Mouse (Mus musculus) left cerebral cortex, postnatal 14 days (tissue): ENCODE results near the gene Prss35. TPM values are rescaled to one million over a fixed set of nuclear protein-coding genes. Genes with fewer than 3 reads are reported as not detected.

ENCODE experiments used
- DNase-seq, 2 experiments: peaks; one replicate each; pipeline ENCODE4 v3.0.0; 2021 to 2022; ENCODE audit warnings: low spot score in 2 of 2, mixed read lengths in 1 of 2
- intact Hi-C: fragments of 180-260 bp; cut with DNase I; formaldehyde crosslinking; loops from one replicate; pipeline ENCODE4 v1.15.1; 2025
- long read RNA-seq, 2 experiments: library from polyadenylated mRNA; stranded (forward); transcript quantifications; one replicate each; pipeline ENCODE4 v2.0.0; 2021
- total RNA-seq, 2 experiments: library from RNA; stranded (reverse); gene quantifications; 2 replicates each; pipeline ENCODE4 v1.2.3; 2021

The Prss35 gene
- 1 to 10 TPM; 6.4 to 6.5 TPM for total RNA-seq
- long read RNA-seq, experiment 1, partial matches to known transcripts, result 0 of 7 reads
- long read RNA-seq, experiment 1, other reads (novel, unspliced or antisense), result 4 of 7 reads
- long read RNA-seq, experiment 2, partial matches to known transcripts, result 1 of 7 reads
- long read RNA-seq, experiment 2, other reads (novel, unspliced or antisense), result 5 of 7 reads

DNA sequence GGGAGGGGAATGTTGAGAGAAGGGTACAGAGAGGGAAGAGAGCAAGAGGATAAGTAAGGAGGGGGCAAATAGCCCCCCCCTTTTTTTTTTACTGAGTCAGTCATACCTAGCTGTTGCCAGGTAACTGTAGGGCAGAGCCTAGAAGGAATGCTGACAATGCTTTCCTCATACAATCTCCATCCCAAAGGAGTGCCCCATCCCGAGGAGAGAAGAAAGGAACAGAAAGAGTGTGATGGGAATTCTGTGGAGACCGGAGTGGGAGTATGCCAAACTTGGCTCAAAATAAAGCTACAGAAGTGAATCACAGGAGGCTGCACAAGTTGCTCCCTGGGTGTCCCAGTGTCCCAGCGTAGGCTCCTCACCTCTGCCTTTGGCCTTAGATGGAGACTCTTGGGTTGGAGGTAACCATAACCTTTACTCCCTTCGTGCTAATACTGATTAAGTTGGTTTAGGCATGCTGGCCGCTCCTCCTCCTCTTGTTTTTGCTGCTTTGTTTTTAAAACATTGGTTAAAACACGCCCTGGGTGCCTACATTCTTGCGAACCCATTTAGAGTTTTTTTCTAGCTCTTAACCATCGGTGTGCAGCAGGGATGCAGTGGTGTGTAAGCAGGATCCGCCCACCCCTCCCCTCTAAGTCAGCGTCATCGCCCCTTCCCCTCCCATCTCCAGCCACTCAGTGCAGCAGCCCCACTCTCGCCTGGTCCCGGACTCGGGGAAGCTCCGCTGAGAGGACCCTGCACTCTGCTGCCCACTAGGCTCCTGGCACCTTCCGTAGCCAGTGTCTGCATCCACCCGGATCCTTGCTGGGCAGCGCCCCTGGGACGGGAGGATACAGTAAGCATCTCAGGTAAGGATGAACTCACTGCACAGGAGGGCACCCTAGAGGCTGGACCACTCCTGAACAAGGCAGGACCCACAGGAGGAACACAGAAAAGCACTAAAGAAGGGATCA is at the start of gene Prss35:
TSS of gene Prss35 (plus strand) at position 691 of the 953 bp plus-strand sequence.
- DNase-seq, result peak in 1 of 2 experiments; percentile 22
- intact Hi-C loops, result loop anchor here (5.0 kb wide), 1 partner anchor 46 kb away; the partner anchor contains the start of gene Me1

DNA sequence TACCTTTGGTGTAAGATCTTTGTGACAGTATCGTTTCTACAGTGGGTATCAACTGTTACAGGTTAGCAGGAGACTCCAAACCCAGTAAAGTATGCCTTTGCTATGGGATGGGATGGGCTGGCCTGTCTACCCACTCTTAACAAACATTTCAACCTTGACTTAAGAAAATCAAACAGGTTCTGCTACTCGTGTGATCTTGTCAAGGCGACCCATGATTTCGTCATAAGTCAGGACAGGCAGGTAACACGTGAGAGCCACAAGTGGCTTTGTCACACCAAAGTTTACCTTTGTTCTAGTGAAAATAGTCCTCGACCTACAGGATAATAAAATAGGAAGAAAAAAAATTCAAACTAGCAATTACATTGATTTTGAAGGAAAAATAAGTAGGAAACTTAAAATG is 49.5 kb upstream of the Prss35 start:
- DNase-seq, result no peak
- intact Hi-C loops, result no loop called here

DNA sequence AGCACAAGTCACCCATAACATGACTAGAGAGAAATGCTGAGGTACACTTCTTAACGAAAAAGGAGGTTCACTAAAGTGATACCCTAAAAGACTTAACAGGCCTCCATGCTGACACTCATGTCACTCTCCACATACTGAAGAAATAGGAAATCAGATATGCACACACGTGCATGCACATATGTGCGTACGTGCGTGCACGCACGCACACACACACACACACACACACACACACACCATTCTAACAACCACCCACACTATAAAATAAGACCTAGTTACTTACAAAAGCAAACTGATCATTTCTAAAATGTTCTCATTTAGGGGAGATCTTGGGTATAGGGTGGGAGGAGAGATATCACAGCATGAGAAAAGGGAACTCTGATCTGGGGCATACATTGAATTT is 48.8 kb upstream of the Prss35 start:
- DNase-seq, result peak in 1 of 2 experiments; percentile 20
- intact Hi-C loops, result loop anchor here (5.0 kb wide), 1 partner anchor 48 kb away; the partner anchor contains the start of gene Prss35

DNA sequence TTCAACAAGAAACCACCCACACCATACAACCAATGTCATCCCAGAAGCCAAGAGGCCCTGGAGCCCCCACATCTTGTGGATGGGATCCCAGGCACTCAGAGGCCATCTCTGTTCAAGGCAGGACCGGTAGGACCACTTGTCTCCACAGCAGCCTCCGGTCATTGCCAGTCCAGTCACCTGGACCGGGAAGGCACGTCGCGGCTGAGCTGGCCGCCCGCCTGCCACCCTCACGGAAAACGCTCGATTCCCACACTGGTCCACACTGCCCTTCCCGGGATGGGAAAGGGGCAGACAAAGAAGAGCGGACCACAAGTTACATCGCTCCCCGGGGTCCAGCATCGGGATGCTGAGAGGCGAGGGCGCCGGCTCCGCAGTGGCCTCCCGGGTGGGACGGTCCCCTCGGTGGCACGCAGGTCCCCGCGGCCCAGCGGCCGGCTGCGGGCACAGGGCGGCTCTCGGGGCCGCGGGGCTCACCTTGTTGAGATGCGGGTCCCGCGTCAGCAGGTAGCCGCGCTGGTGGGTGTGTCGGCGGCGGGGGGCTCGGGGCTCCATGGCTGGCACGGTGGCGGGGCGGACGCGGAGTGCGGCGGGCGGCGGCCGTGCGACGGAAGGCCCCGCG is 48.1 kb upstream of the Prss35 start:
- intact Hi-C loops, result loop anchor here (5.0 kb wide), 1 partner anchor 47 kb away; the partner anchor contains the start of gene Prss35
- DNase-seq, result peak; percentile 12 to 30

DNA sequence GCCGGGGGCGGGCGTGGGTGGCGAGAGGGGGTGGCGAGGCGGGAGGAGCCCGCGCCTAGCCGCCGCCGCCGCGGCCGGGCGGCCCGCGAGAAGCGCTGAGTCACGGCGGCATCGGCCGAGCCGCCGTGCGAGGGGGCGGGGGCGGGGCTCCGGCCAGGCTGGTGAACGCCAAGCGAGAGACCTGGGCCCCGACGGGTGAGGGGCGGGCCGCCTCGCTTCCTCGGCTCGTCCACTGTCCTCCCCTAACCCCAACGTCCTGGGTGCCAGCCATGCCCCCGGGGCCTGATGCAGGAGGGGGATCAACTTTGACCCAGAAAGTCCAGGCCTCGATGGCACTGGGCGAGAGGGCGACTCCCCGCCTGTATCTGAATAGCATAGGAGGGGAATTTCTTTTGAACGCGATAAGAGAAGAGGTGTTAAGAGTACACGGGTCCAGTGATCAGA is 47.6 kb upstream of the Prss35 start, which contains the start of gene Me1:
TSS of gene Me1 (minus strand) at position 136 of the 444 bp plus-strand sequence.
- intact Hi-C loops, result loop anchor here (5.0 kb wide), 1 partner anchor 46 kb away; the partner anchor contains the start of gene Prss35
- DNase-seq, result peak in 1 of 2 experiments; percentile 11

DNA sequence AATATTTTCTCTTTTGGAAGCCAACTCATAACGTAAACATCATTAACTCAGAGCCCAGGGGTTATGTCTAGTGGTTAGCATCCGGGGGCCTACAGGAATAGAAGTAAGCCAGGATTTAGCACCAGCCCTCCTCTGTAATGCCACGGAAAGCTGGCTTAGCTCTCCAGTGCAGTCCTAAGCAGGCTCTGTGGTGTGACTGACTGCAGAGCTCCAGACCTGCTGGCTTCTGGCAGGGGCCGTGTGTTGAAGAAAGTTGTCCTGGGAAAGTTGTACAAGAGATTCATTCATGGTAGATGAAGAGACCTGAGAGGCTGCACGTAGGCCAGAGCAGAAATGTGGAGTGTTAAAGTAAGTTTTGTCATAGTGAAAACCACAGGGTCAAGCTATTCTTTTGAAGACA is 42.2 kb upstream of the Prss35 start:
- no peak for DNase-seq
- intact Hi-C loops, result no loop called here

DNA sequence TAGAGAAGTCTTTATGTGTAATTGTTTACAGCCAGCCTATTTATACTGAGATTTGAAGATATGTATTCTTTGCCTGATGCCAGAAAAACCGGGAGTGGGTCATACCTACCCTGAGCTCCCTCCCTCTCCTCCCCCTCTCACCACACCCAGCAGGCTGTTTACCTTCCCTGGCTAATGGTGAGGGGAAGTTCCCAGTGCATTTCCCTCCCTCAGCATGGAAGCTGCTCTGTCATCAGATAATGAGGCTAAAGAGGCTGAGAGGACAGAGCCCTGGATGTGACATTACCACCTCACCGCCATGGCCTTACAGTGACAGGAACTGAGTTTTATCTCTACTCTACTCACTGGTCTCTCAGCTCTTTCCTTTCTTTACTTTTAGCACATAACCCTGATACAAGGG is 41.6 kb upstream of the Prss35 start:
- intact Hi-C loops, result no loop called here
- no peak for DNase-seq

DNA sequence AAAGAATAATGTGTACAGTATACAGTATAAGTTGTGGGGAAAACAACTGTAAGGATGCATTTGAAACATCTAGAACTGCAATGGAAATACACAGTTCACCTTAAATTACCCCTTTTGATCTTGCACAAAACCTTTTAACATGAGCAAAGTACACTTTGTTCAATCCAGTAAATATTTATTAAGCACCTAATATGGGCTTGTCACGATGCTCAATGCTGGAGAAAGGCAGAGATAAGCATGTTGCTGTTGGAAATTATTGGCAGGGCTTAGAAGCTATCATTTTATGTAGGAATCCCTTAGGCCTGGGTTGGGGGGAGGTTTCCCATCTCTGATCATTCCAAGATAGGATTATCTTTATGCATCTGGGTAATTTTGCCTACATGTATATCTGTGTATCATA is 36.0 kb upstream of the Prss35 start:
- intact Hi-C loops, result no loop called here
- no peak for DNase-seq

DNA sequence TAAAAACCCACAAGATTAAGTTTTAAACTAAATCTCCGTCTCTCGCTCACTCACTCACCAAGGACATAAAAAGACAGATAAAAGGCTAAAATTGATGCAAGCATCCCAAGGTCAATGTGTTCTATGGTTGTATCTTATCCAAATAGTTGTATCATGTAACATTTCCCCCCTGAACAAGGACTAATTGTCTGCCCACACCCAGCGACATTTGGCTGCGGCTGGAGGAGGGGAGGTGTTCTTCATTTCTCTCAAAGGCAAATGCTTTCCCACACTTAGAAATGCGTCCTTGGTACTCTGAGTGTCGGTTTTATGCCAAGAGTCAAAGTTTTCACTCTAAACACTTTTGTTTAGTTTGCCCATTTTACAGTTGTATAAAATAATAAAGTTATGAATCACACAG is 34.5 kb upstream of the Prss35 start:
- intact Hi-C loops, result no loop called here

DNA sequence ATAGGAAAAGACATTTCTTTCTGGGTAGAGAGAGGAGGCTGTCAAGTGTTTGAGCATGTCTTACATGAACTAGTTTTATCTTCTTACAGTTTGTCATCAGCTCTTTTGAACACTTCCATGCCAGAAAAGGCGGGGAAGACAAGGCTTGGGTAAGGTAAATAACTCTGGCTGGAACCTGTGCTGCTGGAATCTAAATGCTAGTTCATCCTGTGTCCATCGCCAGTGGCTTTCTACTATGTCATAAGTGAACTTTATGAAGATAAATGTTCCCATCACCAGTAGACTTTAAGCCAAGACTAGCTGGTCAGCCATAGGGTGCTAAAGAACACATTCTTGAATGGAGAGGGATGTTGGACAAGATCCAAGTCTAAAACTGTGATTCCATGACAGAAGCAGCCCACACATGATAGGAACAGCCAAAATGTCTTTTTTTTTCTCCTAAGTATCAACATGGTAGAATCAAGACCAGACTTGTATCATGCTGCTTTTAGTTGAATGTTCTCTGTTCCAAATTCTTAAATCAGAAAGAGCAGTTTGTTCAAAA is 33.3 kb upstream of the Prss35 start:
- DNase-seq, result peak in 1 of 2 experiments; percentile 61
- intact Hi-C loops, result no loop called here

More for the DNA sequence above, 34.5 kb upstream of the Prss35 start:
- no peak for DNase-seq

DNA sequence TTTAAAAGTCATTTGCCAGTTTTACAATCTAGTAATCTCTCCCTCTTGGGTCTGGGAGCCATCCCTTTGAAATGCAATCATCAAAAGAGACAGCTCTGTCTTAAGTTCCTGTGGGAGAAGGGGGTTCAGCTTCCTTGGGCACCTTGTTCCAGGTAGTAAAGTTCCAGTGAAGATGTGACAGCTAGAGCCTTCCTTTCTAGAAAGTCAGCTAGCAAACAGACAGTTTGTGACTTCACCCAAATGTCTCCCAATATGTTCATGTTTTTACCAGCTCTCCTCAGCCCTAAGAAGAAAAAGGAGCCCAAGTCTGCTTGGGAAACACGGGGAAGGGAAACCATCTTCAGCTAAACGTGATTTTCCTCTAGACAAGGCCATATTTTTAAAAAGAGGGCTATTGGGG is 30.8 kb upstream of the Prss35 start:
- no peak for DNase-seq
- intact Hi-C loops, result no loop called here

DNA sequence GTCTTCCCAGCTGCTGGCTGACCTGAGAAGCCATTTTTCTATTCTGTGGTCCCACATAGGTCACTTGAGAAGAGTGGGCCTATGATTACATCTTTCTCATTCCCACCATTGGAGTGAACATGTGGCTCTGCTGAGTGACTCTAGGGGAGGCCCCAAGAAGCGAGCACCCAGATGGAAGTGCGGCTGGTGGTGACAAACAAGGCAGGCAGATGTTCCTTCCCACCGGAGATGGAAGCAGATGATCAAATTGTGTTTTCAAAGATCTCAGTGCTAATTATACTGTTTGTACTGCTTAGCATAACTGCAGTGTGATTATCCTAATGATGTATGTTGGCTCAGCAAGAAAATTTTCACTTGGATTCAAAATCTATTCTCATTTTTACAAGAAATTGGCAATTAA is 29.4 kb upstream of the Prss35 start:
- peak in 1 of 2 experiments; percentile 16 for DNase-seq
- intact Hi-C loops, result no loop called here

DNA sequence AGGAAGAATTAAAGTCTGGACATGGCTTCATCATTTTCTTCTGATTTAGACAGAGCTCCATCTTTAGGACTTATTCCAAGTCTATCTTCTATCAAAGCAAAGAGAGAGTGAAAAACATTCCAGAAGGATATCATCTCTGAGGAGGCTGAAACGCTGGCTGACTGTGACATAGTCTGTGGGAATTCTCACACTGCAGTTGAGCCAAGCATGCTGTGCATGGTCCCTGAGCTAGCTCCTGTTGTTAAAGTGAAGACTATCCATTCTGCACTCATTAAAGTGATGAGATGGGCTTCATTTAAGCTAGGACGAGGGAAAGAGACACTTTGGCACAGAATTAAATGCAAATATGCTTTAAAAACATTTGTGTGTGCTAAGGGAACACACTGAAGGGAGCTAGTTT is 26.9 kb upstream of the Prss35 start:
- no peak for DNase-seq
- intact Hi-C loops, result no loop called here

DNA sequence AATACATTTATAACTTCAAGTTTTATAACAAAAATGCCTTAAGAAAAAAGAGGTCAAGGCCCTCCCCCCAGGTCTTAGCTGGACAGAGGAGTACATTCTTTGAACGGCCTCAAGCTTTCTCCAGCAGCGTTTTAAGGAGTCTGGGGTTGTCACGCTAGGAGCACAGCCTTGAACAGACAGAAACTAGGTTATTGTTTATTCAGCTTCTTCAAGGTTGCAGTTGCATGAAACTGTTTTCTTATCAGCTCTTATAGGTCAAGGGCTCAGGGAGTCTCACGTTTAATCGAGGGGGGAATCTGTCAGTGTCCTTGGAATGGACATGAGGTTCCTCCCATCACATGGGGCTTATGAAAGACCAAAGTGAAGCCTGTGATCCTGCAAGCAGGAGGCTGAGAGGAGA is 26.3 kb upstream of the Prss35 start:
- no peak for DNase-seq
- intact Hi-C loops, result no loop called here

DNA sequence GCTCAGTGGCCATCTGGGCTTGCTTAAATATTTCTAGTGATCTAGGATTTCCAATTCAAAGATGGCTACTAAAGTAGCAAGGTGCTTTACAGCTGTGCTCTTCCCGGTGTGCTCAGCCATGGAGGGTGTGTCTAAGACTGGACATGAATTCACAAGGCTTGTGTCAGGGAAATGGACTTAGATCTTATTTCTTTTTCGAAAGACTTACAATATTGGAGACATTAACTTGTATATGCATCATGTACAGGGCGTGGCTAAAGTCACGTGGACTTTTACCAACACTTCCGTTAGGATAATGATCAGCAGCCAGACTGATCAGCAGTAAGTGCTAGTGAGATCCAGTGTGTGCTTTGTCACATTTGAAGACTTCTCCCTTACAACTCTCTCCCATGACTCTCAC is 23.2 kb upstream of the Prss35 start:
- DNase-seq, result no peak
- intact Hi-C loops, result no loop called here

DNA sequence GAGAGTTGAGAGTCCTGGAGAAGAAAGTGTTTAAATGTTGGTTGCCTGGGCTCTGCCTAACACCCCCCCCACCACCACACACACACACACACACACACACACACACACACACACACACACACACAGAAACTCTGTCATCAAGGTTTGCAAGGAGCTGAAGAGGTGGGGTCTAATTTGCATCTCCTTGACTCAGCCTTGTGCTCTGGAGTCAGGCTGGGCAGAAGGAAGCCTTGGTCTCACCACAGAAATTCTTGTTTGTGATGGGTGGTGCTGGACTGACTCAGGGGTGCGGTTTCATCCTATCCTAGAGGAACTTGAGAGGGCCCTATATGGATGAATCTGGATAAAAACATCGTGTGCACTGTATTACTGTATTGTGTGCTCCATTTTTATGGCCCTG is 22.7 kb upstream of the Prss35 start:
- no peak for DNase-seq
- intact Hi-C loops, result no loop called here

DNA sequence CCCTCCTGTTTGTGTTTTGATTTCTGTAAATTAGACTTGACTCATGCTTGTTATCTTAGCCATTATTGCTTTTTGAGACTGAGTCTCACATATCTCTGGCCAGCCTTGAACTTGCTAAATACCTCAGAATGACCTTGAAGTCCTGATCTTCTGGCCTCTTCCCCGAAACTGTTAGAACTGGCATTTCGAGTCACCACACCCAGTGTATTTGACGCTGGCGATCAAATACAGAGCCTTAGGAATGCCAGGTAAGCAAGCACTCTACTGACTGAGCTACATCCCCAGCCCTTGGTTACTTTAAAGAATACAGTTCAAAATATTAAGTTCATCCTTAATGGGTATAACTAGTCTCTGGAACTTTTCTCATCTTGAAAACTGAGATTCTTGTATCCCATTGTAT is 18.4 kb upstream of the Prss35 start:
- no peak for DNase-seq
- intact Hi-C loops, result no loop called here

DNA sequence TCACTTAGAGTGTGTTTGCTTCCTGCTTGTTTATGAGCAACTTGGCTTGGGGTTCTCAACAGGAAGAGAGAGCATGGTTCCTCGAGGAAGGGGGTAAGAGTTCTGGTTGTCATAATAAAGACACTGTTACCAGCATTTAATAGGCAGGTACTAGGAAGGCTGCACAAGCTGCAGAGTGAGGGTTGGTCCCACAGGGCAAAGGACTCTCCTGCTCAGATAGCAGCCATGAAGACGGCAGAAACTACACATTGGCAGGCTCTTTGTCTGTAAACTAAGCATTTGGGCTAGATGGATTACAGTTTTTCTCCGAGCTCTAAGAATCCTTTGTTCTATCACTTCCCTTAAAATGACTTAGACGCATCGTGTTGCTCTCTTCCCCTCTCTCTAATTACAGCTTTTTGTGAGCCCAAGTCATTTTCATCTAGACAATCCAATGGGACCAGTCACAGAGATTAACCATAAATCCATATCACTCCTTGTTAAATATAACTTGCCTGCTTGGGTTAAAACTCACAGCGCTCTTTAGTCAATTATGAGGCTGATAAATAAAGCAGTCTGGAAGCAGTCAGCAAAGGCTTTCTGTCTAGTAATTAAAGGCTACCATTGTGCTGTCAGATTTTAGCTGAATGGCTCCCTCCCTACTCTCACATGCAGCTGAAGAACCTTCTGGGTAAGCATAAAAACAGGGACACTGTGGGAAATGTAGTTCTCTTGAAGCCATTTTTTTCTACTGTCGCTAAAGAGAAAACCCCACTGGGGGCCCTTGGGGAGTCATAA is 17.7 kb upstream of the Prss35 start:
- intact Hi-C loops, result no loop called here
- DNase-seq, result peak in 1 of 2 experiments; percentile 39

DNA sequence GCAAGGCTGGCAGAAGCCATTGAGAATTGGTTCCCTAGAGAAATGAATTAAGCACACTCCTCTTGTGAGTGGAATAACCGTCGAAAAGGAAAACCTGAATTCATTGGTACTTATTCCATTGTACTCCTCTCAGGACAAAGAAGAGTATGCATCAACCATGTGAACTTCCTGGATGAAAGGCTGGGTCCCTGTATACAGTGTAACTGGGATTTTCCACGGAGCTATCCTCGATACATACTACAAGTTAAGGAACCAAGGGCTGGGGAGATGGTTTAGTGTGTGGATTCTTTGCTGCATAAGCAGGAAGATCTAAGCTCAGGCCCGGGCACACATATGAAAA is 17.1 kb upstream of the Prss35 start:
- DNase-seq, result no peak
- intact Hi-C loops, result no loop called here
